Mouse (Mus musculus): ENCODE results near the gene Fosl1. TPM values are rescaled to one million over a fixed set of nuclear protein-coding genes. Genes with fewer than 3 reads are reported as not detected.
"Not testable (repeated sequence)": the region's sequence is repeated elsewhere in the genome, so short reads cannot be mapped to it uniquely, and the experiment has no call there.

The Fosl1 gene
- polyA plus RNA-seq, 2 experiments, result 0.06 TPM; not detected in 1

DNA sequence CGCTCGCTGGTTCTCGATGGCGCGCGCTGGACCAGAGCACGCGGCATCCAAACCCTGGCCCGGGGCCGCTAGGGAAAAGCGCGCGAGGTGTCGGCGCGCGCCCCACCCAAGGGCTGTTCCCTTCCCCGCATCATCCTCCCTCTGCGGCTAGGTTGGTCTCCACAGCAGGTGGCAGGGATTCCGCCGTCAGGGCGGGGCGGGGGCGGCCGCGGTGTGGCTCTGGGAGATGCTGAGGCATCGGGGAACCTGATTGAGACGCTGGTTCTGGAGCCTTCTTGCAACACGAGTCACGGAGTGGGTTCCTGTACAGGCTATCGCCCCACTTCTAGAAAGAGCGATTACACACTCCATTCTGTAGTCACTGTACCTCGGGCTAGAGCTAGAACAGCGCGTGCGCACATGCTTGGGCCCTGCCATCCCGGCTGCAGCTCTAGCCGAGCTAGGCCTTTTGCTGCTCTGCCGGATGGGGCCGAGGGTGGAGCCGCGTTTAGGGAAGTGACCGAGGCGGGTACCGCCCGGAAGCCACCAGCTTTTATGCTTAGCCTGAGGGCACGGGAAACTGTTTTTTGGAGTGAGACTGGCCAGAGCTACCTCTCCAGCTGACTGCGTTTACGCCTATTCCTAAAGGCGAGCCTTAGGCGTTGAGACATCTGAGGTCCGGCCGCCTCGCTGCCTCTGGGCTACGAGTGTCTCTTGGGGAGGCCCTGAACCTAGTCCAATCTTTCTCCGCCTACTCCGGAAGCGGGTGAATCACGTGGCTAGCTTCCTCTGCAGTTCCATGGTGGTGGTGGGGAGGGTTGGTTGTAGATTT is 43.8 kb downstream of the Fosl1 start:
- H3K4me3 ChIP-seq (replicated peaks; ENCODE audit: low read length), result peak overlapping the region; percentile 98
- peak overlapping the region; percentile 60 for H3K4me2 ChIP-seq (replicated peaks; ENCODE audit: low read depth, low read length, severe bottlenecking)
- peak overlapping the region; percentile 90 for H3K9ac ChIP-seq (ENCODE audit: low read depth, low read length, severe bottlenecking)
- H3K9me3 ChIP-seq (ENCODE audit: control insufficient read depth, low read length), result no peaks in the 10 kb centered on the region
- peak; percentile 66; the same call in 1 of the 2 replicates for TF ChIP-seq POLR2A (IDR thresholded peaks at IDR 0.05; ENCODE audit: borderline replicate concordance, extremely low read depth, insufficient read depth, insufficient read length)
- peak overlapping the region; percentile 97 for H3K27ac ChIP-seq (replicated peaks; ENCODE audit: low read depth, low read length)
- H3K4me1 ChIP-seq (ENCODE audit: control insufficient read depth, insufficient read depth, low read length), result peaks cover 19% of the 10 kb centered on the region
- DNase-seq (ENCODE audit: low spot score) (peak; percentile 80), ATAC-seq (ENCODE audit: low FRiP score, low read depth) (0 out of 2 replicates have a peak, but pooled peaks have one; percentile 11)
- H3K36me3 ChIP-seq (ENCODE audit: control insufficient read depth, insufficient read depth, low read length), result peaks cover 41% of the 10 kb centered on the region
- no peaks in the 10 kb centered on the region for H3K27me3 ChIP-seq (ENCODE audit: control insufficient read depth, insufficient read depth, low read length)
- under 1% methylated on average over 55 of the region's 59 CpGs for WGBS

DNA sequence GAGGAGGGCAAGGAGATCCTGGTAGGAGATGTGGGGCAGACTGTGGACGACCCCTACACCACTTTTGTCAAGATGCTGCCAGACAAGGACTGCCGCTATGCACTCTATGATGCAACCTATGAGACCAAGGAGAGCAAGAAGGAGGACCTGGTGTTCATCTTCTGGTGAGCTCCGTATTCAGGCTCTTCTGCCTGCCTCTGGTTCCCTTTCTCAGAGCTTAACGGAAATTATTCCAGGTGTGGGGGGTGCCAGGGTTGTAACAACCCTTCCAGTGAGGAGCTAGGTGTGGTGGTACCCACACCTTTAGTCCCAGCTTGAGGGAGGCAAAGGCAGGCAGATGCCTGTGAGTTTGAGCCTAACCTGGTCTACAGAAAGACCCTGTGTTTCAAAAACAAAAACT is 45.3 kb downstream of the Fosl1 start:
- no peak for ATAC-seq (ENCODE audit: low FRiP score, low read depth)
- Histone ChIP-seq H3K4me2 (replicated peaks; ENCODE audit: low read depth, low read length, severe bottlenecking) (no peak overlapping the region), H3K9ac (ENCODE audit: low read depth, low read length, severe bottlenecking) (no peak overlapping the region), H3K4me3 (replicated peaks; ENCODE audit: low read length) (no peak overlapping the region), H3K4me1 (ENCODE audit: control insufficient read depth, insufficient read depth, low read length) (peaks cover 11% of the 10 kb centered on the region), H3K27me3 (ENCODE audit: control insufficient read depth, insufficient read depth, low read length) (no peaks in the 10 kb centered on the region), H3K36me3 (ENCODE audit: control insufficient read depth, insufficient read depth, low read length) (peaks cover 51% of the 10 kb centered on the region), H3K27ac (replicated peaks; ENCODE audit: low read depth, low read length) (no peak overlapping the region), H3K9me3 (ENCODE audit: control insufficient read depth, low read length) (no peaks in the 10 kb centered on the region)
- TF ChIP-seq POLR2A (IDR thresholded peaks at IDR 0.05; ENCODE audit: borderline replicate concordance, extremely low read depth, insufficient read depth, insufficient read length), result no peak
- 88% methylated on average over 4 of the region's 4 CpGs for WGBS
- no peak for DNase-seq (ENCODE audit: low spot score)

DNA sequence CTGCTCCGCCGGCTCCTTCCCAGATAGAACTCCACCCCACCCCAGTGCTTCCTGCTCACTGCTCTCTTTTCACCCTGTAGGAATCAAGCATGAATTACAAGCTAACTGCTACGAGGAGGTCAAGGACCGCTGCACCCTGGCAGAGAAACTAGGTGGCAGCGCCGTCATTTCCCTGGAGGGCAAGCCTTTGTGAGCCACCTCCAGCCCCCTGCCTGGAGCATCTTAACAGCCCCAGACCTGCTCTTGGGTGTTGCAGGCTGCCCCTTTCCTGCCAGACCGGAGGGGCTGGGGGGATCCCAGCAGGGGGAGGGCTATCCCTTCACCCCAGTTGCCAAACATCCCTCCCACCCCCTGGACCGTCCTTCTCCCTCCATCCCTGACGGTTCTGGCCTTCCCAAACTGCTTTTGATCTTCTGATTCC is 46.0 kb downstream of the Fosl1 start:
- Histone ChIP-seq H3K36me3 (ENCODE audit: control insufficient read depth, insufficient read depth, low read length) (peaks cover 55% of the 10 kb centered on the region), H3K4me1 (ENCODE audit: control insufficient read depth, insufficient read depth, low read length) (peaks cover 11% of the 10 kb centered on the region)
- H3K27ac ChIP-seq (replicated peaks; ENCODE audit: low read depth, low read length); DNase-seq (ENCODE audit: low spot score); H3K4me3 ChIP-seq (replicated peaks; ENCODE audit: low read length); H3K9me3 ChIP-seq (ENCODE audit: control insufficient read depth, low read length); H3K27me3 ChIP-seq (ENCODE audit: control insufficient read depth, insufficient read depth, low read length); ATAC-seq (ENCODE audit: low FRiP score, low read depth); H3K4me2 ChIP-seq (replicated peaks; ENCODE audit: low read depth, low read length, severe bottlenecking); H3K9ac ChIP-seq (ENCODE audit: low read depth, low read length, severe bottlenecking): not testable (repeated sequence)
- WGBS, result 76% methylated on average over 9 of the region's 9 CpGs

DNA sequence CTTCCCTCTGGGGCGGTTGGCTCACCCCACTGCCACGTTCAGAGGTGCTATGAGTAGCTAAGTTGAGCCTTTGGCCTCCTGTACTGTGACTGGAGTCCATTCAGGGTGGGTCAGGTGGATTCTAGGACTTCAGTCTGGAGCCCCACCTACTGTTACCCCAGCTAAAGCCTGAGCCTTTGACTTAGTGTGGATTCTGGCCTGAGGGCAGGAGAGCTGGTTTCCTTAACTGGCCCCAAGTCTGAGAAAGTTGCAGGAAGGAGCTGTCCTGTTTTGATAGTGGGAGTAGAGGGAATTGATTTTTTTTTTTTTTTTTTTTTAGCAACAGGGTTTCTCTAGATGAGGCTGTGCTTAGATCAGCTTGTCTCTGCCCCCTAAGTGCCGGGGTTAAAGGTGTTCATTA is 47.0 kb downstream of the Fosl1 start:
- Histone ChIP-seq H3K4me2 (replicated peaks; ENCODE audit: low read depth, low read length, severe bottlenecking) (no peak overlapping the region), H3K9ac (ENCODE audit: low read depth, low read length, severe bottlenecking) (no peak overlapping the region), H3K27ac (replicated peaks; ENCODE audit: low read depth, low read length) (no peak overlapping the region), H3K4me1 (ENCODE audit: control insufficient read depth, insufficient read depth, low read length) (peaks cover 9% of the 10 kb centered on the region), H3K36me3 (ENCODE audit: control insufficient read depth, insufficient read depth, low read length) (peaks cover 55% of the 10 kb centered on the region), H3K4me3 (replicated peaks; ENCODE audit: low read length) (no peak overlapping the region), H3K9me3 (ENCODE audit: control insufficient read depth, low read length) (no peaks in the 10 kb centered on the region), H3K27me3 (ENCODE audit: control insufficient read depth, insufficient read depth, low read length) (no peaks in the 10 kb centered on the region)
- ATAC-seq (ENCODE audit: low FRiP score, low read depth), result no peak
- WGBS, result 83% methylated on average over 3 of the region's 3 CpGs
- no peak for TF ChIP-seq POLR2A (IDR thresholded peaks at IDR 0.05; ENCODE audit: borderline replicate concordance, extremely low read depth, insufficient read depth, insufficient read length)
- no peak for DNase-seq (ENCODE audit: low spot score)

DNA sequence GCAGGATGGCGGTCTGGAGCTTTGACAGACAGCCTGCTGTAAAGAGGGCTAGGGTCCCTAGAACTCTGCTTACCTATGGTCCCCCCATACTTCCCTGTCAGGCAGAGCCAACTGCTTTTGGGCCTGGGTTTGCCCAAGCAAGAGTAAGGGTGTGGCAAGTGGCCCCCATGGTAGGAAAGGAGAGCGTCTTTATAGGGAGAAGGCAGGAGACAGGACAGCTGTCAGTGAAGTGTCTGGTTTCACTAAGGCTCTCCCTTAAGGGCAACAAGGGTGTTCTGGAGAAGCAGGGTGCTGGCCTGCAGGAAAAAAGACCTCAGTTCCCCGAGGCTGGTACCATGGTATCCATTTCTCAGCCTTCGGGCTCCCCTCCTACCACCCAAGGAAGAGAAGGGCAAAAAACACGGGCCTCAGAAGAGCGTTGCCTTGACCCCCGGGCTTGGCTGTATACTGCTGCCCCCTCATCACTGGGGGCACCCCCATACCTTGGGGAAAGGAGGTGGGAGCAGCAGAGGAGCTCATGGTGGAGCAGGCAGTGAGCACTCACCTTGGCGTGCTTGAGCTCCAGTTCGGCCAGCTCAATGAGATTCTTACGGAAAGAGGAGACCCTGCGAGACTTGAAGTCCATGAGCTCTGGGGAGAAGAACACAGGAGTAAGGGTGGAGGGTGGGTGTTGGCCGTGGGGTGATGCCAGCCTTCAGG is 48.2 kb downstream of the Fosl1 start:
- no peak for DNase-seq (ENCODE audit: low spot score)
- Histone ChIP-seq H3K4me1 (ENCODE audit: control insufficient read depth, insufficient read depth, low read length) (peaks cover 5% of the 10 kb centered on the region; the same call in 1 of the 2 replicates), H3K9ac (ENCODE audit: low read depth, low read length, severe bottlenecking) (no peak overlapping the region), H3K27ac (replicated peaks; ENCODE audit: low read depth, low read length) (no peak overlapping the region), H3K27me3 (ENCODE audit: control insufficient read depth, insufficient read depth, low read length) (no peaks in the 10 kb centered on the region), H3K9me3 (ENCODE audit: control insufficient read depth, low read length) (no peaks in the 10 kb centered on the region), H3K4me3 (replicated peaks; ENCODE audit: low read length) (no peak overlapping the region), H3K4me2 (replicated peaks; ENCODE audit: low read depth, low read length, severe bottlenecking) (no peak overlapping the region), H3K36me3 (ENCODE audit: control insufficient read depth, insufficient read depth, low read length) (peaks cover 55% of the 10 kb centered on the region)
- TF ChIP-seq POLR2A (IDR thresholded peaks at IDR 0.05; ENCODE audit: borderline replicate concordance, extremely low read depth, insufficient read depth, insufficient read length), result no peak
- ATAC-seq (ENCODE audit: low FRiP score, low read depth), result no peak
- WGBS, result 78% methylated on average over 12 of the region's 12 CpGs
